Mouse (Mus musculus) layer of hippocampus, postnatal 25 days (tissue): ENCODE measurements around the gene Onecut3. TPM values are rescaled to one million over a fixed set of nuclear protein-coding genes. Genes with fewer than 3 reads are reported as not detected.

Source experiments
- DNase-seq, 2 experiments: peaks; one replicate each; pipeline ENCODE4 v3.0.0; 2022; ENCODE audit warnings: mixed read lengths in 2 of 2, low spot score in 1 of 2; ENCODE audit errors: extremely low spot score in 1 of 2
- total RNA-seq, 2 experiments: library from RNA; stranded (reverse); gene quantifications; 2 replicates each; pipeline ENCODE4 v1.2.3; 2021

Gene Onecut3
- not detected for total RNA-seq

- DNase-seq: no peak
Observed at GRCm38 (mm10) chr10:80494732-80495131, at the start of gene Onecut3. Gene Onecut3 (plus strand): TSS chr10:80494835.

- no peak for DNase-seq
Observed at GRCm38 (mm10) chr10:80445052-80445451, 49.6 kb upstream of the Onecut3 start.

- DNase-seq: peak; percentile 65 to 89
Observed at GRCm38 (mm10) chr10:80445898-80446601, 48.6 kb upstream of the Onecut3 start.

- DNase-seq: no peak
Observed at GRCm38 (mm10) chr10:80450599-80450998, 44.0 kb upstream of the Onecut3 start.

- no peak for DNase-seq
Observed at GRCm38 (mm10) chr10:80453601-80454000, 41.0 kb upstream of the Onecut3 start.

- no peak for DNase-seq
Observed at GRCm38 (mm10) chr10:80454781-80455180, 39.9 kb upstream of the Onecut3 start.

GRCm38 (mm10) chr10:80455697-80456096 is 38.9 kb upstream of the Onecut3 start:
- no peak for DNase-seq

DNA sequence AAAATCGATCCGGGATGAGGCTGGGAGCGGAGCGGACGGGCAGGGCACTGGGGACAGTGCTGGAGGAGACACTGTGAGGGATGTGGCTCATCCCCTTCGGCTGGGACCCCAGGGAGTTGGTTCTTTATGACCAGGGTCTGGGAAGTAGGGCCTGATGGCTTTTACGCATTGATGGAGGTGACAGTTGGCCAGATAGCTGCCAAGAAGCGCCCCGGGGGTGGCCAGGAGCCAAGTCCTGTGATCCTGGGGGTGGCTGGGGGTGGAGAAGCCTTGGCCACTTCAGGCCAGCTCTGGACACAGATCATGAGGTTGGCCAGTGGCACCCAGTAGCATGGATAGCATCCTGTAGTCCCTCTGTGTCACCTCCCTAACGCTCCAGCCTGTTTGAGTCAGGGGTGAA is 35.4 kb upstream of the Onecut3 start:
- DNase-seq: no peak

- DNase-seq: no peak
Observed at GRCm38 (mm10) chr10:80459671-80460070, 35.0 kb upstream of the Onecut3 start.

GRCm38 (mm10) chr10:80460324-80460723 is 34.3 kb upstream of the Onecut3 start:
- no peak for DNase-seq

DNA sequence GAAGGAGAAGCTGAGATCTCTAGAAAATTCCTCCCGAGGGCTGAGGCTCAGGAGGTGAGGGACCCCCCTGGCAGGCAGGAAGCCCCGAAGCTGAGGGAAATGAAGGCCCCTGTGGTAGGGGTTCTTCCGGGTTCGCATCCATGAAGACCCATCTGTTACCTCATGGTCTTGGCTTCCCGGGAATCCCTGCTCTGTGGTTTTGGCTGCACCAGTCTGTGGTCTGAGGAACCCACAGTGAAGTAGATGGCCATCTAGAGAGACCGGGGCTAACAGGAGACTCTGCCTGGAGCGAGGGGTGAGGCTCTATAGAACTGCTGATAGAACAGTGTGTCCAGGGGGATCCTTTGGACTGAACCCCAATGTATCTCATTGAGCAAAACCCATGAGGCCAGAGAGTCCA is 33.3 kb upstream of the Onecut3 start:
- no peak for DNase-seq

- no peak for DNase-seq
Observed at GRCm38 (mm10) chr10:80464381-80465035, 30.1 kb upstream of the Onecut3 start.

GRCm38 (mm10) chr10:80465066-80465465 is 29.6 kb upstream of the Onecut3 start:
- DNase-seq: no peak

DNA sequence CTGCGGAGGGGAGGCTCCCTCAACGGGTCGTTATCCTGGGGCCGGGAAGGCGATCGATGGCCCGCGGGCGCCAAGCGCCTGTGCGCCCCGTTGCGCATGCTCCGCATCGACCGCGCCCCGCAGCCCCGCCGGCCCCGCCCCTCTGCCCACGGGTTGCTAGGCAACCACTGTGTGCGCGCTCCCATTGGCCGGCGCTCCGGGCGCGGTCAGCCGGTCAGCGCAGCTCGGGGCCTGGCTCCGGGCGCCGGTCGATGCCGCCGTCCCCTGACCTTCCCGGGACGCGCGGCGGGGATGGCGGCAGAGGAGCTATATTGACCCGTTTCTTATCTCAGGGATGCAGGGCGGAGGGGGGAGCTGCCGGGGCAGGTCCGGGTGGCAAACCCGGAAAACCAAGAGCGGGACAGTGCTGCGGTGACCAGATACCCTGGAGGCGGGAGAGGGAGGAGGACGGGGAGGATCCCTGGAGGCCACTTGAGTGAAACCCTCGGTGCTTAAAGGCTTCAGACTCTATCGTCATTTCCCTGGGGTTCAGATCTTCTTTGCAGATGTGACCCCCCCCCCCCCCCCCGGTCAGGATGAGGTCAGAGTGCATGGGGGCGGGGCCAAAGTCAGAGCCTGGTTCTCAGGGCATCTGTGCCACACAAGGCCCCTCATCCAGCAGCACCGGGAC is 19.2 kb upstream of the Onecut3 start:
- DNase-seq: peak; percentile 74 to 82

- DNase-seq: no peak
Observed at GRCm38 (mm10) chr10:80478531-80478930, 16.1 kb upstream of the Onecut3 start.

- DNase-seq: no peak
Observed at GRCm38 (mm10) chr10:80481002-80481401, 13.6 kb upstream of the Onecut3 start.

DNA sequence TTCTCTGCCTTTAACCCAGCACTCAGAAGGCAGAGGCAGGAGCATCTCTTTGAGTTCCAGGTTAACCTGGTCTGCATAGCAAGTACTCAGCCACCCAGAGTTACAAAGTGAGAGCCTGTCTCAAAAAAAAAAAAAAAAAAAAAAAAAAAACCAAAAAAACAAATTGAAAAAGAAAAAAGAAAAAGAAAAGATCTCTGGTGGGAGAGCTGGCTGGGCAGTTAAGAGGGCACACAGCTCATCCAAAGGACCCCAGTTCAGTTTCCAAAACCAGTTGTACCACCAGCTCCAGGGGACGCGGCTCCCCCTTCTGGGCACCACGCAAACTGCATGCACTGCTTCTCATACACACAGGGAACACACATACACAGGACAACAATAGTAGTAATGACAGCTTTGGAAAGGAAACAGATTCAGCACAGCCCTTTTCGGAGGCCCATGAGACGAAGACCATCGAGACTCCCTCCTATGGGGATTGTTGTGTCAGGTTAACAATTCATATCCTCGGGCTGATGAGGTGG is 7.7 kb upstream of the Onecut3 start:
- no peak for DNase-seq

GRCm38 (mm10) chr10:80490051-80490450 is 4.6 kb upstream of the Onecut3 start:
- DNase-seq: no peak

- no peak for DNase-seq
Observed at GRCm38 (mm10) chr10:80495901-80496300, 1.3 kb downstream of the Onecut3 start.

GRCm38 (mm10) chr10:80496421-80496820 is 1.8 kb downstream of the Onecut3 start:
- DNase-seq: no peak

DNA sequence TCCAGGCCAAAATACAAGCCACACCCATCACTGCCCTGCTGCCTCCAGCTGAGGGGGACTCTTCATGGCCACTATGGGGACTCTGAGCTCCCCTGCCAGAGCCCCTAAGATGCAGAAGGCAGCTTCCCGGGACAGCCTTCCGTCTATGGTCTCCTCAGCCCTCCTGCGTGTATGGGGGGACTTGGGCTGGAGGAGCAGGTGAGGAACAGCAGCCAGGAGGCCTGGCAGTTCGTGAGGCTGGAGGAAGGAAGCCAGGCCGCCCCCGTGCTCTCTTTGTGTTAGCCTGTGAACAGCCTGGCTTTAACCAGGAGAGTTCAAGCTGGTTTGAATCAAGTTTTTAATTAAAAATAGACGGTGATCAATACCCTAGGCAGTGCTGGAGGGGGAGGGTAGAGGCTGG is 7.7 kb downstream of the Onecut3 start:
- DNase-seq: no peak
